Mouse (Mus musculus): ENCODE measurements around the gene Gpr4.
A peak's percentile ranks its signal among the peaks of the same experiment; 100 is the strongest.

Gene Gpr4

GRCm38 (mm10) chr7:19227883-19228792 lies 15.8 kb downstream of the Gpr4 start, which contains the start of gene Opa3:
TSS of gene Opa3 (plus strand) at chr7:19228334.
- peak; percentile 100 for DNase-seq (ENCODE audit: low read depth, low spot score)

GRCm38 (mm10) chr7:19228793-19229148 lies 16.4 kb downstream of the Gpr4 start:
- no peak for DNase-seq (ENCODE audit: low read depth, low spot score)

- DNase-seq (ENCODE audit: low read depth, low spot score): no peak
Observed at GRCm38 (mm10) chr7:19229404-19229803, 17.1 kb downstream of the Gpr4 start.

- no peak for DNase-seq (ENCODE audit: low read depth, low spot score)
Observed at GRCm38 (mm10) chr7:19230041-19230580, 17.8 kb downstream of the Gpr4 start.

GRCm38 (mm10) chr7:19230899-19231298 lies 18.6 kb downstream of the Gpr4 start:
- no peak for DNase-seq (ENCODE audit: low read depth, low spot score)

GRCm38 (mm10) chr7:19231849-19232248 lies 19.5 kb downstream of the Gpr4 start:
- no peak for DNase-seq (ENCODE audit: low read depth, low spot score)

GRCm38 (mm10) chr7:19234652-19235051 lies 22.3 kb downstream of the Gpr4 start:
- DNase-seq (ENCODE audit: low read depth, low spot score): no peak

- DNase-seq (ENCODE audit: low read depth, low spot score): no peak
Observed at GRCm38 (mm10) chr7:19235092-19235671, 22.8 kb downstream of the Gpr4 start.

GRCm38 (mm10) chr7:19236411-19236810 lies 24.1 kb downstream of the Gpr4 start:
- no peak for DNase-seq (ENCODE audit: low read depth, low spot score)

GRCm38 (mm10) chr7:19238344-19238743 lies 26.0 kb downstream of the Gpr4 start:
- no peak for DNase-seq (ENCODE audit: low read depth, low spot score)

- DNase-seq (ENCODE audit: low read depth, low spot score): peak; percentile 93
Observed at GRCm38 (mm10) chr7:19239423-19239822, 27.1 kb downstream of the Gpr4 start.

GRCm38 (mm10) chr7:19239986-19240385 lies 27.6 kb downstream of the Gpr4 start:
- no peak for DNase-seq (ENCODE audit: low read depth, low spot score)

GRCm38 (mm10) chr7:19240905-19241463 lies 28.6 kb downstream of the Gpr4 start:
- DNase-seq (ENCODE audit: low read depth, low spot score): peak; percentile 86

- no peak for DNase-seq (ENCODE audit: low read depth, low spot score)
Observed at GRCm38 (mm10) chr7:19242005-19242404, 29.7 kb downstream of the Gpr4 start.

GRCm38 (mm10) chr7:19243858-19244257 lies 31.5 kb downstream of the Gpr4 start:
- peak; percentile 68 for DNase-seq (ENCODE audit: low read depth, low spot score)

GRCm38 (mm10) chr7:19245083-19245482 lies 32.7 kb downstream of the Gpr4 start:
- DNase-seq (ENCODE audit: low read depth, low spot score): no peak

GRCm38 (mm10) chr7:19246855-19247254 lies 34.5 kb downstream of the Gpr4 start:
- no peak for DNase-seq (ENCODE audit: low read depth, low spot score)

- DNase-seq (ENCODE audit: low read depth, low spot score): no peak
Observed at GRCm38 (mm10) chr7:19247511-19247910, 35.2 kb downstream of the Gpr4 start.

- no peak for DNase-seq (ENCODE audit: low read depth, low spot score)
Observed at GRCm38 (mm10) chr7:19252078-19252477, 39.7 kb downstream of the Gpr4 start.

GRCm38 (mm10) chr7:19253437-19253836 lies 41.1 kb downstream of the Gpr4 start:
- DNase-seq (ENCODE audit: low read depth, low spot score): no peak

- no peak for DNase-seq (ENCODE audit: low read depth, low spot score)
Observed at GRCm38 (mm10) chr7:19255395-19255794, 43.1 kb downstream of the Gpr4 start.

- DNase-seq (ENCODE audit: low read depth, low spot score): no peak
Observed at GRCm38 (mm10) chr7:19256567-19256966, 44.2 kb downstream of the Gpr4 start.

Data from brain, adult 2 months (tissue).